Mouse (Mus musculus) hindbrain, embryonic 14.5 days (tissue): ENCODE measurements at regions not wholly inside any gene's neighbourhood (a gene's known extent, or its start where the extent isn't known, plus 50 kb on each side); places are given as distances from the start of the nearest gene placed in this dataset.

Experiments used
- ATAC-seq: fragments of 200-750 bp; cut with Nextera tagmentation; 2 replicates; pipeline ENCODE4 v1.8.0; 2017; ENCODE audit warnings: moderate number of reproducible peaks, mild to moderate bottlenecking, moderate TSS enrichment, moderate library complexity; ENCODE audit not compliant: low FRiP score
- DNase-seq: peaks from one replicate; pipeline ENCODE4 v3.0.0-alpha.2; 2015; ENCODE audit warnings: low spot score
- H3K27ac ChIP-seq: fragments of 300-500 bp; sonication (generic); 2 replicates; pipeline ENCODE4 v1.5.1; 2014; ENCODE audit warnings: mild to moderate bottlenecking, moderate library complexity
- H3K27me3 ChIP-seq: fragments of 300-500 bp; sonication (generic); 2 replicates; pipeline ENCODE4 v1.6.1; 2014; ENCODE audit warnings: mild to moderate bottlenecking, low read length, mixed read lengths; ENCODE audit not compliant: control insufficient read depth, insufficient read depth
- H3K36me3 ChIP-seq: fragments of 300-500 bp; sonication (generic); replicated peaks from 2 replicates; pipeline ENCODE4 v1.6.1; 2014; ENCODE audit not compliant: control insufficient read depth, insufficient read depth
- H3K4me1 ChIP-seq: fragments of 300-500 bp; sonication (generic); replicated peaks from 2 replicates; pipeline ENCODE4 v1.6.1; 2014; ENCODE audit warnings: antibody characterized with exemption, low read length, mixed read lengths; ENCODE audit not compliant: control insufficient read depth, insufficient read depth
- H3K4me2 ChIP-seq: fragments of 300-500 bp; sonication (generic); replicated peaks from 2 replicates; pipeline ENCODE4 v1.6.1; 2014; ENCODE audit warnings: mild to moderate bottlenecking, moderate library complexity
- H3K4me3 ChIP-seq: fragments of 300-500 bp; sonication (generic); replicated peaks from 2 replicates; pipeline ENCODE4 v1.5.1; 2014; ENCODE audit warnings: mild to moderate bottlenecking, low read length
- H3K9ac ChIP-seq: fragments of 300-500 bp; sonication (generic); 2 replicates; pipeline ENCODE4 v1.6.1; 2014
- H3K9me3 ChIP-seq: fragments of 300-500 bp; sonication (generic); 2 replicates; pipeline ENCODE4 v1.6.1; 2016; ENCODE audit warnings: low read length; ENCODE audit not compliant: control insufficient read depth
- WGBS: fragments of 180-500 bp; shearing (Covaris S2); extraction: QIAGEN DNeasy Blood & Tissue Kit; methylation state at CpG from one replicate; pipeline ENCODE4 v1.1.7; 2014; 5-methylcytosine and 5-hydroxymethylcytosine counted together

DNA sequence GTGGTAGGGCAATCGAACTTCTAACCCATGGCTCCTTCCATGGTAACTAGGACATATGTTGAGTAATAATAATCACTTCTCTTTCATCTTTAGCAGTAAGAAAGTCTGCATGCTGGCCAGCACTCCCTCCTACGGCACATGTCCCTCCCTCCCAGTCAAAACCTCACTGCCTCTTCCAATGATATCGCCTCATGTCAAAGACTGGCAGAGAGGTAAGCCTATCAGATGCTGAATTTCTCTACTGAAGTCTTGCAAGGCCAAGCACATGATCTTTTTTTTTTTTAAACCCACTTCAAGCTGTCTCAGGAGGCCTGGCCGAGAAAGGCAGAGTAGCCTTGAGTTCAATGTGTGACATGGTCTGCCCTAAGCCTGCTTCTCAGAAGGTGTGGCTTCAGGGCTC, 115.5 kb downstream of the Cartpt start:
- no peak overlapping the region for H3K9ac ChIP-seq
- 81% methylated on average over 4 of the region's 4 CpGs for WGBS
- peaks cover 17% of the 10 kb centered on the region for H3K4me1 ChIP-seq
- no peaks in the 10 kb centered on the region for H3K27me3 ChIP-seq
- no peak overlapping the region for H3K4me2 ChIP-seq
- H3K36me3 ChIP-seq: no peaks in the 10 kb centered on the region
- no peak overlapping the region for H3K4me3 ChIP-seq
- DNase-seq (no peak), ATAC-seq (no peak)
- no peaks in the 10 kb centered on the region for H3K9me3 ChIP-seq
- H3K27ac ChIP-seq: no peak overlapping the region

DNA sequence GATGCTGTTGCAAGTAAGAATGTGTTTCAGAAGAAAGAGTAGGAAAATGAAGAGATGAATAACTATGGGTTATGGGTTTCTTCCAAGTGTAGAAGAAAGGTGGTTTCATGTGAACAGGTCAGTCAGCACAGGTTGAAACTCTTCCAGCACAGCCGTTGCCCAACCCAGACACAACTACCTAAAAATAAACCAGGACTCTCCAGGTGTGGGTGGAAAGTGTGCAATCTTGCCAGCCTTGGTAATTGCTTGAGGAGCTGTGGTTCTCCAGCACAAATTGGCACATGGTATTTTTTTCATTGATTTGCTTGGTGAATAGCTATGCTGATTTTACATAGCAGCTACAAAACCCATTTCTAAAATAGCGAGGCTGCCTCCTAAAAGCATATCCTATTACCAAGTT, 116.6 kb downstream of the Cartpt start:
- 93% methylated on average over 2 of the region's 2 CpGs for WGBS
- no peak overlapping the region for H3K27ac ChIP-seq
- no peaks in the 10 kb centered on the region for H3K9me3 ChIP-seq
- no peak overlapping the region for H3K4me2 ChIP-seq
- ATAC-seq (no peak), DNase-seq (no peak)
- H3K4me1 ChIP-seq: peaks cover 17% of the 10 kb centered on the region
- H3K4me3 ChIP-seq: no peak overlapping the region
- H3K27me3 ChIP-seq: no peaks in the 10 kb centered on the region
- no peaks in the 10 kb centered on the region for H3K36me3 ChIP-seq
- H3K9ac ChIP-seq: no peak overlapping the region

DNA sequence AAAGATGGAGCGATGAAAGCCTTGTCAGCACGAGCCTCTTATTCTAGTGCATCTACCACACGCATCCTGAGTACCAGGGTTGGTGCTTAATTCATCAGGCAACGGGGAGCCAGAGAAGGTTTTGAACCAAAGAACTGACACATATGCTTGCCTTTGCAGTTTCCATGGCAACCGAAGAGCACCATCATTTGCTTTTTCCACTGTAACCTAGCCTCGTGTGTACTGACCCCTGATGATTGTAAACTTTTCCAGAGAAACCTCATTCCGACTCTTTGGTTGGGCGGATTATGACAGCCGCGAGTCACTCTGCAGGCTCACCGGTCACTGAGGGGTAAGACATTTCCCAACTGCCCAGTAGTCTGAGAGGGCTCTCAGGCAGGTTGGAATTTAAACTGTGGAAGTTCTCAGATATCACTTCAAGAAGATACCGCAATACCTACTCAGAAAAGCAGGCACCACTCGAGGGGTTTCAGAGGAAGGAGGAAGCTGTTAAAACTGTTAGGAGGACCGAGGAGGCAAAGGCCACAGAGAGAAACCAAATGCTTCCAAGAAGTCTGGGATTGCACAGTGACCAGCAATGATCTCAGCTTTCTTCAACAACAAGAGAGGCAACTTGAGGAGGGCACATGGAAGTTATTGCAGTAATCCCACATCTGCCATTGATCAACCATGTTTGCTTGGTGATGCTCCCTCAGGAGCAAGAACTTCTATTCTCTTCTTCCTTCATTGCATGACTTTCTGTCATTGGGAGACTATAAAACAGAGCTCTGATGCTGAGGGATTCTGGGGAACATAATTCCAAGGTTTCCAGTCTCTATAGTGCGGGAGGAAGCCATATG, 117.8 kb downstream of the Cartpt start:
- 70% methylated on average over 15 of the region's 15 CpGs for WGBS
- peaks cover 17% of the 10 kb centered on the region for H3K4me1 ChIP-seq
- no peak for DNase-seq
- no peak overlapping the region for H3K27ac ChIP-seq
- no peaks in the 10 kb centered on the region for H3K36me3 ChIP-seq
- H3K4me2 ChIP-seq: no peak overlapping the region
- no peak for ATAC-seq
- H3K9ac ChIP-seq: no peak overlapping the region
- H3K9me3 ChIP-seq: no peaks in the 10 kb centered on the region
- no peaks in the 10 kb centered on the region for H3K27me3 ChIP-seq
- H3K4me3 ChIP-seq: no peak overlapping the region

DNA sequence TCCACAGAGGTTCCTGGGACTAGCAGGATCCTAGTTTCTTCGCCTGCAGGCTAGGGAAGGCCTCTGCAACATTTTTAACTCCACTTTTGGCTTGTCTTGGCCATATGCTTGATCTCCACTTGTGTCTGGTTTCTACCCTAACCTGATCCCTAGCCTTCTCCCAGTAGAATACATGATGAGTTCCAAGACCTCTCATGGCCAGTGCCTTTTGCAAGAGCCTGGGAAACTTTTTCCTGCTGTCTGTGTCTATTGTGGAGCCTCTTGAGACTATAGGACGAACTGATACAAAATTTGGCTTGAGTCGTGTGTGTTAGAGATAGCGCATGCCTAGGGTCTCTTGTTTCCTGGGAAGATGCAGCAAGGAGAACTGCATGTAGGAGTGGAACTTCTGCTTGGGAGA, 119.3 kb downstream of the Cartpt start:
- 64% methylated on average over 4 of the region's 4 CpGs for WGBS
- H3K27me3 ChIP-seq: no peaks in the 10 kb centered on the region
- ATAC-seq (no peak), DNase-seq (no peak)
- H3K4me2 ChIP-seq: 0 out of 2 replicates have a peak overlapping the region, but pooled peaks have one; percentile 22
- H3K9ac ChIP-seq: no peak overlapping the region
- H3K36me3 ChIP-seq: no peaks in the 10 kb centered on the region
- no peaks in the 10 kb centered on the region for H3K9me3 ChIP-seq
- peaks cover 17% of the 10 kb centered on the region for H3K4me1 ChIP-seq
- no peak overlapping the region for H3K4me3 ChIP-seq
- peak overlapping the region; percentile 11; the same call in 1 of the 2 replicates for H3K27ac ChIP-seq

DNA sequence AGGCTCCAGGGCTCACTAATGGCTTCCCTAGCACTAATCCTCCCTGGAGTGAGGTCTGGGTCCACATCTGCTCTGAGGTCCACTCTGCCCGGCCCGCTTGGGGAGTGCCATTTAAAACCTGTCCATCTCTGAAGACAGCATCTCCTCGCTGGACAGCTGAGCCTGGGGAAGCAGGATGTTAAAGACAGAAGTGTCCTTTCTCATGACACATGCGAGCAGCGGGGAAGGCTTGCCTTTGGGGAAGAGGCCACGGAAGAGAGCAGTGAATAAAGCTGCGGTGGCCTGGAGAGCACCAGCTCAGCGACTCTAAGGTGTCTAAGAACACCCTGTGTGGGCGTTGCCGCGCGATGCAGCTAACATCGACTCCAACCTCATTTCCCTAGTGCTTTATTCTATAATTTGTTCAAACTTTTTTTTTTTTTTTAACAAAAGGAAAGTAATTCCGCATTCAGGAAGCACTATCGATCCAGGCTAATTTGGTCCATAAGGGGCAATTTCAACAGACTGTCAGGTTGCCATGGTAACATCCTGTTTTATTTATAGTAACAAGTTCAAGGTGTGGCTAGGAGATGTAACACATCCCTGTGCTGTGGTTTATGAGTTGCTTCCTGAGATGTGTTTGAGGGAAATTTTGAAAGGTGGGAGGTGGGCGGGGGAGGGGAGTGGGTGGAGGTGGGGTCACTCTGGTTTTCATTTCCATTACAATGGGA, 120.0 kb downstream of the Cartpt start:
- Histone ChIP-seq H3K4me1 (peaks cover 17% of the 10 kb centered on the region), H3K9me3 (no peaks in the 10 kb centered on the region), H3K4me3 (no peak overlapping the region), H3K36me3 (no peaks in the 10 kb centered on the region), H3K4me2 (peak overlapping the region; percentile 22), H3K27me3 (no peaks in the 10 kb centered on the region), H3K27ac (peak overlapping the region; percentile 11; the same call in 1 of the 2 replicates), H3K9ac (no peak overlapping the region)
- 9% methylated on average over 16 of the region's 16 CpGs for WGBS
- DNase-seq (peak; percentile 66), ATAC-seq (peak; percentile 62; the same call in 1 of the 2 replicates)

DNA sequence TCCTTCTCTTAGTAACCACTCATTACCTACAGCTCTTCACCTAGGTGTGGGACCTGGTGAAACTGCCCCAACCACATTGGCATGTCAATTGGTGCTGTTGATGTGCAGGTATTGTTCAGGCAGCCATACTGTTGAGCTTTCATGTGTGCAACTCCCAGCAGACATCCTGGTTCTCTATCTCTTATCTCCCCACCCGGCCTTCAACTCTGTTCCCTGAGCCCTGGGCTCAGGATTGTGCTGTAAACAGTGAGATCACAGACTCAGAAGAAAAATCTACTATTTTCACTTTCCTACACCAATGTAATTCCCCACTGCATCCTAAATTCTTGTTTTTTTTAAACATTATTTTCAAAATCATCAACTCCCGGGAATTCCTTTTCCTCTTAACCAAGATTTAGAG, 122.1 kb downstream of the Cartpt start:
- no peaks in the 10 kb centered on the region for H3K27me3 ChIP-seq
- peaks cover 17% of the 10 kb centered on the region for H3K4me1 ChIP-seq
- H3K4me3 ChIP-seq: no peak overlapping the region
- no peak overlapping the region for H3K4me2 ChIP-seq
- ATAC-seq (no peak), DNase-seq (no peak)
- 86% methylated on average over 2 of the region's 2 CpGs for WGBS
- no peak overlapping the region for H3K27ac ChIP-seq
- H3K9me3 ChIP-seq: no peaks in the 10 kb centered on the region
- no peak overlapping the region for H3K9ac ChIP-seq
- no peaks in the 10 kb centered on the region for H3K36me3 ChIP-seq

DNA sequence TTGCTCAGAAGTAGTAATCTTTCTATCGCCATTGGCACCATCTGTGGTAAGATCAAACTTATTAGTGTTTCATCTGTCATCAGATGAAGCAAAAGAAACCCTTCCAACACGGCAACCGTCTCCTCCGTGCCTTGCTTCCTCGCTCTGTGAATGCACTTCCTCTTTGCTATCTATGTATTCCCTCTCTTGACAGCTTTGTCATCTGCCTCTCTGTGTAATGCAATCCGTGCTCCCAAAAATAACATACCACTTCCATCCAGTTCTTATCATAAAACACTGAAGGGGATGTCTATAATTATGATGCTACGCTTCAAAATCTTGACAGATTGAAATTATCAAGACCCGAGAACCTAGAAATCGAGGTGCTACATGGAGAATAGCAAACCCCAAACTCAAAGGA, 123.2 kb downstream of the Cartpt start:
- ATAC-seq: no peak
- H3K9ac ChIP-seq: no peak overlapping the region
- H3K27ac ChIP-seq: no peak overlapping the region
- H3K4me2 ChIP-seq: no peak overlapping the region
- WGBS: 87% methylated on average over 9 of the region's 9 CpGs
- no peaks in the 10 kb centered on the region for H3K27me3 ChIP-seq
- H3K36me3 ChIP-seq: no peaks in the 10 kb centered on the region
- no peak overlapping the region for H3K4me3 ChIP-seq
- H3K4me1 ChIP-seq: peaks cover 17% of the 10 kb centered on the region
- no peaks in the 10 kb centered on the region for H3K9me3 ChIP-seq
- DNase-seq: no peak

DNA sequence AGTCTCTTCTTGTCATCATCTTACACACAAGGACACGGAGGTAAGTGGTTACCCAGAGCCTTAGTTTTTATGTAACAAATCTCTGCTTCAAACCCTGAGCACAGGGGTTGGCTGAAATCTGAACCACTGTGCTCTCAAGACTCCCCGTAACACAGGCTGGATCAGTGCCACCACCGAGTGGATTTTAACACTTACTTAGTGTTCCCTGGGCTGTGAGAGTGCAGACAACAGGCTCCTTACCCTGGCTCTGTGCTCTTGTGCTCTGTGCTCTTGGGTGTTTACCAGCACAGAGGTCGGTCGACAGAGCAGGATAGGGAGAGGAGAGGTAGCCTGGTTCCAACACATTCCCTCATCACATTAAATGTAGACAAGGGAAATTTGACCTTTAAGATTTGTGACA, 134.9 kb downstream of the Cartpt start:
- Histone ChIP-seq H3K9me3 (no peaks in the 10 kb centered on the region), H3K4me3 (no peak overlapping the region), H3K27ac (no peak overlapping the region; the same call in 1 of the 2 replicates), H3K36me3 (no peaks in the 10 kb centered on the region), H3K27me3 (no peaks in the 10 kb centered on the region), H3K9ac (no peak overlapping the region), H3K4me2 (no peak overlapping the region), H3K4me1 (peaks cover 15% of the 10 kb centered on the region; the same call in 1 of the 2 replicates)
- DNase-seq (no peak), ATAC-seq (no peak)
- WGBS: 56% methylated on average over 5 of the region's 5 CpGs

DNA sequence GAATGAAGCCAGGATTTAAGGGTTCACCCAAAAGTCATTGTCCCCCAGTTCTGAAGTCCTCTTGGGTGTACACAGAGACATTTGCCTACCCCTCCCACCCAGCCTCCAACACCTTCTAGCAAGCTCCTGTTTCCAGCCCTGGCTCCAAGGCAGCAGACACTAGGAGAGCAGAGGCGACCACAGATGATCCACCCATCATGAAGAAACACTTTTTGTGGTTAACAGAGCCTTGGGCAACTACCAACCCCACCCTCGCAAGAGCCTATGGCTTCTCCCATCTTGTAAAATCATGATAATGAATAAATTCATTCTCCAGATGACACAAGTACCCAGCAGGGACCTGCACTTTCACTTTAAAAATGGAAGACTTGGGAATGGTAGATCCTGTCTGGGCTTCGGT, 136.1 kb downstream of the Cartpt start:
- 86% methylated on average over 3 of the region's 3 CpGs for WGBS
- ATAC-seq (no peak), DNase-seq (no peak)
- Histone ChIP-seq H3K27ac (no peak overlapping the region), H3K4me1 (peaks cover 17% of the 10 kb centered on the region; the same call in 1 of the 2 replicates), H3K4me2 (no peak overlapping the region), H3K27me3 (no peaks in the 10 kb centered on the region), H3K4me3 (no peak overlapping the region), H3K36me3 (no peaks in the 10 kb centered on the region), H3K9me3 (no peaks in the 10 kb centered on the region), H3K9ac (no peak overlapping the region)
